Comparison of ENCODE assay signal across 17 mouse cellular contexts in genomic region chr17:64113625-64114024, GRCm38 (mm10).
DNase-seq lines count a peak whose midpoint lies in the region; ATAC-seq and TF ChIP-seq lines count a peak whose summit lies in the region.
"Had no signal": no experiment of that assay in that cellular context is flagged by ENCODE, and none has a peak within 500 bp of the region (broad histone marks: within the 10 kb centered on the region; RNA-seq: fewer than 3 reads in every experiment).

No protein-coding gene starts in this region.

- no peak overlapping the region for H3K4me2 ChIP-seq in heart, postnatal 0 days (ENCODE audit: low read depth, low read length)
- no peak overlapping the region for H3K4me2 ChIP-seq in heart, embryonic 11.5 days
- H3K4me2 ChIP-seq in stomach, postnatal 0 days (replicated peaks; ENCODE audit: low read depth) = no peak overlapping the region
- H3K4me2 ChIP-seq: forebrain, embryonic 13.5 days; heart, embryonic 12.5 days; hindbrain, embryonic 15.5 days had no signal

- TF ChIP-seq EP300 in heart, postnatal 0 days (IDR thresholded peaks at IDR 0.05; ENCODE audit: low read depth) = no peak
- TF ChIP-seq EP300 in stomach, postnatal 0 days (optimal IDR thresholded peaks at IDR 0.05) = no peak

- H3K27me3 ChIP-seq in heart, postnatal 0 days (ENCODE audit: control insufficient read depth, insufficient read depth, low read length) = no peaks in the 10 kb centered on the region
- H3K27me3 ChIP-seq in heart, embryonic 11.5 days (ENCODE audit: control insufficient read depth, insufficient read depth, low read length) = no peaks in the 10 kb centered on the region
- no peaks in the 10 kb centered on the region for H3K27me3 ChIP-seq in stomach, postnatal 0 days (ENCODE audit: control insufficient read depth, insufficient read depth, low read length)
- H3K27me3 ChIP-seq: CH12.LX; forebrain, embryonic 13.5 days; heart, embryonic 12.5 days; hindbrain, embryonic 15.5 days had no signal

- H3K4me3 ChIP-seq in heart, postnatal 0 days (ENCODE audit: low read depth, low read length) = no peak overlapping the region
- H3K4me3 ChIP-seq in heart, embryonic 11.5 days (ENCODE audit: low read depth, low read length) = no peak overlapping the region
- H3K4me3 ChIP-seq in stomach, postnatal 0 days (ENCODE audit: low read depth, low read length) = no peak overlapping the region
- H3K4me3 ChIP-seq: embryonic facial prominence, embryonic 10.5 days; forebrain, embryonic 13.5 days; heart, adult 2 months; heart, embryonic 12.5 days; hindbrain, embryonic 15.5 days had no signal

- peak overlapping the region; percentile 12; the same call in 1 of the 2 replicates for H3K27ac ChIP-seq in heart, postnatal 0 days (ENCODE audit: low read depth)
- H3K27ac ChIP-seq in heart, embryonic 11.5 days (ENCODE audit: low read depth, low read length) = no peak overlapping the region
- H3K27ac ChIP-seq in stomach, postnatal 0 days (replicated peaks) = no peak overlapping the region
- H3K27ac ChIP-seq: embryonic facial prominence, embryonic 10.5 days; forebrain, embryonic 13.5 days; heart, adult 2 months; hindbrain, embryonic 15.5 days had no signal

- no peak overlapping the region for H3K9ac ChIP-seq in heart, postnatal 0 days (replicated peaks; ENCODE audit: low read depth, low read length)
- H3K9ac ChIP-seq in heart, embryonic 11.5 days (ENCODE audit: low read depth, low read length) = no peak overlapping the region
- H3K9ac ChIP-seq in stomach, postnatal 0 days (ENCODE audit: low read length) = no peak overlapping the region
- H3K9ac ChIP-seq: forebrain, embryonic 13.5 days; forebrain, postnatal 0 days; heart, embryonic 12.5 days; hindbrain, embryonic 15.5 days had no signal

- H3K9me3 ChIP-seq in heart, postnatal 0 days (replicated peaks; ENCODE audit: control insufficient read depth, low read length) = no peaks in the 10 kb centered on the region
- no peaks in the 10 kb centered on the region for H3K9me3 ChIP-seq in heart, embryonic 11.5 days (replicated peaks; ENCODE audit: control insufficient read depth, low read length)
- H3K9me3 ChIP-seq in stomach, postnatal 0 days (ENCODE audit: control insufficient read depth, low read length) = no peaks in the 10 kb centered on the region
- H3K9me3 ChIP-seq: embryonic facial prominence, embryonic 10.5 days; forebrain, embryonic 13.5 days; heart, embryonic 12.5 days; hindbrain, embryonic 15.5 days had no signal

- peak; percentile 7 for DNase-seq in adrenal gland, adult 8-10 months
- DNase-seq in adrenal gland, postnatal 4 days (ENCODE audit: low spot score in 2 of 2) = no peak
- no peak for DNase-seq in heart, postnatal 0 days (ENCODE audit: low spot score)
- DNase-seq in adrenal gland, postnatal 36 days = peak; percentile 12 to 16
- DNase-seq in stomach, postnatal 0 days (ENCODE audit: low spot score) = no peak
- DNase-seq: cerebellum, adult 2 months; cerebellum, postnatal 10 days; forebrain, postnatal 0 days; heart, adult 2 months; heart, postnatal 36 days had no signal

- H3K4me1 ChIP-seq in heart, postnatal 0 days (ENCODE audit: control insufficient read depth, insufficient read depth) = 0 out of 2 replicates have a peak, but pooled peaks cover 3% of the 10 kb centered on the region
- 0 out of 2 replicates have a peak, but pooled peaks cover 3% of the 10 kb centered on the region for H3K4me1 ChIP-seq in heart, embryonic 11.5 days (ENCODE audit: control insufficient read depth, insufficient read depth, low read length)
- H3K4me1 ChIP-seq in stomach, postnatal 0 days (replicated peaks; ENCODE audit: control insufficient read depth, insufficient read depth) = no peaks in the 10 kb centered on the region
- H3K4me1 ChIP-seq: forebrain, embryonic 13.5 days; heart, embryonic 12.5 days had no signal

- ATAC-seq in heart, postnatal 0 days (ENCODE audit: insufficient read depth, low read depth) = no peak
- no peak for ATAC-seq in heart, embryonic 11.5 days (replicated peaks; ENCODE audit: insufficient number of reproducible peaks, low FRiP score, low TSS enrichment)
- ATAC-seq in stomach, postnatal 0 days (ENCODE audit: low FRiP score, low TSS enrichment) = peak; percentile 76
- ATAC-seq: forebrain, embryonic 13.5 days; forebrain, postnatal 0 days; intestine, embryonic 16.5 days had no signal

- no peaks in the 10 kb centered on the region for H3K36me3 ChIP-seq in heart, postnatal 0 days (replicated peaks; ENCODE audit: control insufficient read depth, insufficient read depth, low read length)
- H3K36me3 ChIP-seq in heart, embryonic 11.5 days (ENCODE audit: control insufficient read depth, insufficient read depth, low read length) = no peaks in the 10 kb centered on the region
- no peaks in the 10 kb centered on the region for H3K36me3 ChIP-seq in stomach, postnatal 0 days (ENCODE audit: control insufficient read depth, insufficient read depth, low read length)
- H3K36me3 ChIP-seq: embryonic facial prominence, embryonic 10.5 days; heart, embryonic 12.5 days; hindbrain, embryonic 15.5 days had no signal

- 87% methylated on average over 5 of the region's 5 CpGs for WGBS in heart, postnatal 0 days
- WGBS in heart, embryonic 11.5 days (ENCODE audit: insufficient replicate concordance) = 91% methylated on average over 5 of the region's 5 CpGs
- 82% methylated on average over 5 of the region's 5 CpGs for WGBS in stomach, postnatal 0 days

- TF ChIP-seq CTCF in heart, postnatal 0 days (IDR thresholded peaks at IDR 0.05; ENCODE audit: low read depth) = no peak
- no peak for TF ChIP-seq CTCF in stomach, postnatal 0 days (IDR thresholded peaks at IDR 0.05; ENCODE audit: low read depth)

Comparison
In these comparisons a context has a peak if more than half of its experiments do, and no peak if none do; other contexts are left out.
1. DNase-seq: peak in adrenal gland, adult 8-10 months (single experiment) and adrenal gland, postnatal 36 days (2 of 2); none in adrenal gland, postnatal 4 days (0 of 2), heart, postnatal 0 days (single experiment) and stomach, postnatal 0 days (single experiment).